42 mouse cellular contexts compared by ENCODE assay signal in genomic region chr7:131608049-131608448, GRCm38 (mm10). TPM values are rescaled to one million over a fixed set of nuclear protein-coding genes. Genes with fewer than 3 reads are reported as not detected.
"Had no signal": no experiment of that assay in that cellular context is flagged by ENCODE, and none has a peak within 500 bp of the region (broad histone marks: within the 10 kb centered on the region; RNA-seq: fewer than 3 reads in every experiment).

No protein-coding gene starts in this region.

- H3K27me3 ChIP-seq: limb, embryonic 15.5 days; liver, embryonic 12.5 days; liver, embryonic 13.5 days; liver, embryonic 15.5 days; lung, embryonic 15.5 days; midbrain, embryonic 15.5 days; neural tube, embryonic 12.5 days had no signal

- H3K27ac ChIP-seq: limb, embryonic 10.5 days; limb, embryonic 12.5 days; limb, embryonic 13.5 days; limb, embryonic 15.5 days; liver, embryonic 12.5 days; liver, embryonic 13.5 days; liver, embryonic 14.5 days; liver, embryonic 15.5 days; lung, embryonic 15.5 days; macrophage; midbrain, embryonic 10.5 days; midbrain, embryonic 12.5 days; midbrain, embryonic 13.5 days; midbrain, embryonic 15.5 days; neural tube, embryonic 12.5 days; neural tube, embryonic 13.5 days had no signal

- ATAC-seq: liver, embryonic 12.5 days; liver, postnatal 0 days; lung, postnatal 0 days; midbrain, embryonic 13.5 days; midbrain, embryonic 15.5 days; midbrain, embryonic 16.5 days had no signal

- H3K4me3 ChIP-seq: limb, embryonic 10.5 days; limb, embryonic 12.5 days; limb, embryonic 13.5 days; limb, embryonic 15.5 days; liver, embryonic 12.5 days; liver, embryonic 13.5 days; liver, embryonic 15.5 days; lung, embryonic 15.5 days; megakaryocyte, embryonic 14.5 days; midbrain, embryonic 10.5 days; midbrain, embryonic 12.5 days; midbrain, embryonic 13.5 days; midbrain, embryonic 15.5 days; myocyte; neural tube, embryonic 12.5 days; neural tube, embryonic 13.5 days had no signal

- H3K36me3 ChIP-seq: limb, embryonic 10.5 days; limb, embryonic 12.5 days; limb, embryonic 13.5 days; limb, embryonic 15.5 days; liver, embryonic 12.5 days; liver, embryonic 13.5 days; liver, embryonic 15.5 days; lung, embryonic 15.5 days; midbrain, embryonic 10.5 days; midbrain, embryonic 12.5 days; midbrain, embryonic 13.5 days; midbrain, embryonic 15.5 days; neural tube, embryonic 12.5 days; neural tube, embryonic 13.5 days had no signal

- H3K4me1 ChIP-seq: limb, embryonic 13.5 days; limb, embryonic 15.5 days; liver, embryonic 12.5 days; liver, embryonic 13.5 days; liver, embryonic 15.5 days; lung, embryonic 15.5 days; midbrain, embryonic 12.5 days; midbrain, embryonic 15.5 days; neural tube, embryonic 13.5 days had no signal

- H3K9me3 ChIP-seq: limb, embryonic 10.5 days; limb, embryonic 12.5 days; limb, embryonic 13.5 days; limb, embryonic 15.5 days; liver, embryonic 12.5 days; liver, embryonic 13.5 days; liver, embryonic 15.5 days; lung, embryonic 15.5 days; megakaryocyte, embryonic 14.5 days; midbrain, embryonic 10.5 days; midbrain, embryonic 12.5 days; midbrain, embryonic 13.5 days; midbrain, embryonic 15.5 days; neural tube, embryonic 12.5 days; neural tube, embryonic 13.5 days had no signal

- H3K4me2 ChIP-seq: limb, embryonic 12.5 days; limb, embryonic 13.5 days; limb, embryonic 15.5 days; liver, embryonic 11.5 days; liver, embryonic 12.5 days; liver, embryonic 13.5 days; liver, embryonic 15.5 days; lung, embryonic 14.5 days; lung, embryonic 15.5 days; midbrain, embryonic 11.5 days; midbrain, embryonic 12.5 days; midbrain, embryonic 13.5 days; midbrain, embryonic 15.5 days; neural tube, embryonic 12.5 days; neural tube, embryonic 13.5 days had no signal

- DNase-seq: left cerebral cortex, postnatal 4 days; liver; liver, embryonic 13.5 days; liver, postnatal 0 days; lung, adult 18-20 months; lung, adult 2 months; lung, embryonic 14.5 days; lung, postnatal 10 days; lung, postnatal 14 days; lung, postnatal 36 days; lung, postnatal 4 days; midbrain, embryonic 14.5 days had no signal

- H3K9ac ChIP-seq: limb, embryonic 12.5 days; limb, embryonic 13.5 days; limb, embryonic 15.5 days; liver, embryonic 12.5 days; liver, embryonic 13.5 days; liver, embryonic 14.5 days; liver, embryonic 15.5 days; liver, postnatal 0 days; lung, embryonic 14.5 days; lung, embryonic 15.5 days; midbrain, embryonic 12.5 days; midbrain, embryonic 13.5 days; midbrain, embryonic 15.5 days; neural tube, embryonic 12.5 days; neural tube, embryonic 13.5 days had no signal

RNA-seq across cellular contexts. Expression of gene Hmx2, which starts 59.5 kb away (rescaled TPM):
- total RNA-seq: left cerebral cortex, postnatal 14 days; left cerebral cortex, postnatal 25 days; left cerebral cortex, postnatal 36 days; left cerebral cortex, postnatal 4 days; liver, adult 2 months; megakaryocyte-erythroid progenitor cell, adult 5-6 weeks; monocyte, adult 5-6 weeks had no signal
- polyA plus RNA-seq: limb, embryonic 10.5 days; limb, embryonic 11.5 days; limb, embryonic 12.5 days; limb, embryonic 13.5 days; limb, embryonic 15.5 days; liver, adult 2 months; liver, embryonic 11.5 days; liver, embryonic 12.5 days; liver, embryonic 13.5 days; liver, embryonic 14.5 days; liver, embryonic 15.5 days; liver, embryonic 16.5 days; liver, postnatal 0 days; lung, adult 2 months; lung, embryonic 14.5 days; lung, embryonic 15.5 days; lung, embryonic 16.5 days; lung, postnatal 0 days; macrophage had no signal
